Mouse (Mus musculus) T-helper 2 cell (primary cell): ENCODE data around the gene Tspan5.

Experiments
- in situ Hi-C: fragments of 300-600 bp; cut with MboI, MseI; formaldehyde crosslinking; loops from one replicate; pipeline ENCODE4 v1.15.1; 2025; ENCODE audit warnings: high pct_unique_total_duplicates

Tspan5 gene

DNA sequence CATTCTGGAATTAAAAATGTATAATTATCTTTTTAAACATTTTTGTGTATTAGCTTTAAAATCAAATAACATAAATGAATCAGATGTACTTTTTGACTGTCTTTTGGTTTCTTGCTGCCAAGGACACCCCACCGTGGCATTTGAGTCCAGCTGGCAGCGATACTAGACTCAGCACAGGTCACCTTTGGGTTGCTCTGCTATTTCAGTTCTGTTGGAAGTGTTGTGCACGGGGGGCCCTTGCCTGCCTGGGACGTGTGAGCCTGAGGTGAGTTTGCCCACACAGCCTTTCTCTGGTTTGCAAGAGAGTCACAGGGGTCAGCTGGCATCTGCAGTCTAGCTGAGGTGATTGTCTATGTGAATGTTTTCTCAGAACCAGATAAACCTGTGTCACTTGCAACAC, 65.8 kb downstream of the Tspan5 start:
- in situ Hi-C loops: no loop called here

DNA sequence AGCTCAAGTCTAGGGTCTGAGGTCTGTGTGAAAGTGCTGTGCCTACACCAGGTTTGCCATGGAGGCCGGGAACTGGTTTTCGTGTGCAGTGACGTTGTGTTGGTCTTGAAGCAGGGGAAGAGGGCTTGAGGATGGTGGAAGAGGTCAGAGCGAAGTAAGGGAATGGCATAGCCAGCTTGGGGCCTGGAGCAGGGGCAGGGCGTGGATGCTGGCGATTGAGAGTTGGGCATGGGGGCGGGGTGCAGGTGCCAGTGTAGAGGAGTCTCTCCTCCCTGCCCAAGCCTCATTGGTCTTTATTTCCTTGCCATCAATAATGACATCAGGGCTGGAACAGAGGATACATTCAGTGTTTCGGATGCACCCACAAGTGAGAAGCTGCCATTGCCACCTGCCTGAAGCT, 67.5 kb downstream of the Tspan5 start:
- in situ Hi-C loops: no loop called here

DNA sequence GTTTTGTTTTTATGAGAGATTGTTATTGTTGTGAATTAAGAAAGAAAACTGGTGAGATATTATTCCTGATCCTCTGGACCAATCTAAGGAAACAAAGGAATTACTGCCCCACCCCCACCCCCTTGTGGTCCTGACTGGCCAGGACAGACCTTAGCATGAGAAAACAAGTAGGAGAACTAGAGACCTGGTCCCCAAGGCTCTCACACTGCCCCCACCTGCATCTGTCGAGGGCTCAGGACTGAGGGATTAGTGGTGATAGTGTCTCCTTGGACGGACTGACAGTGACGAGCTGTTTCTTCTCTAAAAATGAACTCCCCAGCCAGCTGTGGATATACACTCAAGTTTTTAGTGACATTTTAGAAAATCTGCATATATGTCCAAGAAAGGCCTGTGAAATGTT, 70.6 kb downstream of the Tspan5 start:
- in situ Hi-C loops: no loop called here

DNA sequence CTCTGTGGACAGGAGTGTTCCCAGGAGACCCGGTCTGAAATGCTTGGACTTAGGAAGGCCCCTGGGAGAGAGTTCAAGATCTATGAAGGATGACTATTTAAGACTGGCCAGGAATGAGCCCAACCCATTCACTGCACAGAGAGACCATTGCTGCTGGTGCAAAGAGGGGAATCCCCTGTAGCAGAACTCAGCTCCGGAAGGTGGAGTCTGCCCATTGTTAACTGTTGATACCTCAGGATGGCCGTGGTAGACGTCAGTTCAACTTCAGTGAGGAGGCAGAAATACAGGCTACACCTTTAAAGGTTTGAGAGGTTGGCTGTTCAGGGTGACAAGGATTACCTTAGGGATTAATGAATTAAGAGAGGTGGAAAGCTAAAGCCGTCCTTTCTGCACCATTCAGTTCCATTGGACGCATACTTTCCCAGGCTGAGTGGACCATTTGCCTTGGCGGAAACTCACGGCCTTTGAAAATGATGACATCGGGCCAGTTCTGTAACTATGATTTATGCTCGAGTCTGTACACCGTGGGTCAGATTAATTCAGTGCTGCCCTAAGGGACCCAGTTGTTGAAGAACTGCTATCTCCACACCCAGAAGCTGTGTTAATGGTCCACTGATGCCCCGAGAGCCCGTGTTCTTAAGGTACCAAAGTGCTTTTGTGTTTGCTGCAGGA, 71.3 kb downstream of the Tspan5 start:
- in situ Hi-C loops: no loop called here

DNA sequence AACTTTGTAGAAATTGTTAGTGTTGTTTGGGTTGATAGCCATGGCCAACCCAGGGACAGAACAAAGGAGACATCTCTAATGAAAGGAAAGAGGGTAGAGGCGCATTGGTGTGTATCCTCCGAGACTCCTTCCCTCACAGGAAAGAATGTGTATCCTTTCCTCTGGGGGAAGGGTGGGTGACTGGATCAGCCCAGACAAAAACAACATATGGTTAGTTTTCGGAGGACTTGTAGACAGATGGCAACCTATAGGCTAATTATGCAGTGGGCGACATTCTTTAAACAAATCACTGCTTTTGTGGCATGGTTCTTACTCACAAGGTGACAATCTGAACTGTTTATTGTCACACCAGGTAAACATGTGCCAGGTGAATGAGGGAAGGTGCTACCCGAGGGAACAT, 72.5 kb downstream of the Tspan5 start:
- in situ Hi-C loops: no loop called here

DNA sequence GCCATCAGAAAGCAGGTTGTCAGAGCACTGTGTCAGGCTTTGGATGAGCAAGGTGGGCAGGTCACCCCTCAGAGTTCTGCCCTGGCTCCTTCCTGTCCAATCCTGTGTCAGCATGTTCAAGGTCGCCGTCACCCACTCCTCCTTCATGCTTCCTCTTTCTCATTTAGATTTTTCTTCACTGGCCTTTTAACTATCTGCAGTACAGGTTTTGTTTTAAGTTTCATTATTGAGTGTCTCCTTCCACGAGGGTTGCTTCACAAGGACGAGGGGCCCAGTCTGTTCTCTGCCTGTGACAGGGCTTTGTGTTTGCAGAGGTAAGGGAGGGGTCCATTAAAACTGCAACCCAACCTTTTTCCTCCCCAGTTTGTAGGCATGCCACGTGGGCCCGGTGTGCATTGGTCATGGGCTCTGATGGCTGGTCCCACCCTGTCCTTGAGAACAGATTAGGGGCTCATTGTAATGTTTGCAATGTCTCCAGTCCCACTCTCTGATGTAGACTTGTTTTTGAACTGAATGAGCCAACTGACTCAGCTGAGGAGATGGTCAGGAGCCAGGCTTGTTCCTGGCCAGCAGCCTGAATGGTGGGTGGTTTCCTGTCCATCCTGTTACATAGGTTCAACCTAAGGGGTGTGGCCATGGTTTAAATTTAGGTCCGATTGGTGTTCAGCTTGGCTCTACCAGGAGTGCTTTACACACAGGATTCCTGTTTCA, 73.3 kb downstream of the Tspan5 start:
- in situ Hi-C loops: no loop called here

DNA sequence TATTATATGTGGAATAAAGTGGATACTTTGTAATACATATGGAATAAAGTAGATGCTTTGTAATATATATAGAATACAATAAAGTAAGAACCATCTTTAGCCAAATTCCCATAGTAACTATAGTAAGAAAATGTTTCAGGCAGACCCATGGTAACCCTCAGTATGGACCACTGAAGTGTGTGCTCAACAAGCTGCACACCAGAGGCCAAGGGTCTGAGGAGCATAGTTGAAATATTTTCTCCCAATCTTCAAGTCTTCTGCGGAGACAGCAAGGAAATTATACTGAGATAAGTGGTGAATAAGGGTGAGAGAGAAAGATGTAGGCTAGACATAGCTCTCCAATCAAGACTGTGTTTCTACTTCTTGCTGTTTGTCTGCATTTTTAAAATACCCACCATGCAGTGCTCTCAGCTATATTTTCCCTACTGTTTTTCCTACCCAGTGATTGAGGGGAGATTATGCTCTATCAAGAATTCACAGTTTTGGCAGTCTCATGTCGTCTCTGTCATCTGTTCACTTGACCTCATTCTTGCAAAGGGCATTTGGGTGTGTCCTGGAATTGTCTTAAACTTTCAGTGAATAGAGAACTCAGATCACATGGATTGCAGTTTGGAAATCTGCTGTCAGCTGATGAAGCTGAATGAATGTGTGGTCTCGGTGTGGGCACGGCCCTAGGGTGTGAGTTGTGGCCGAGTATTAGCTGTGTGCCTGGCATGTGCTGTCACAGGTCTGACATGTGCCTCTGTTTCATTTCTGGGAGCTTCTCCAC, 75.1 kb downstream of the Tspan5 start:
- in situ Hi-C loops: no loop called here

DNA sequence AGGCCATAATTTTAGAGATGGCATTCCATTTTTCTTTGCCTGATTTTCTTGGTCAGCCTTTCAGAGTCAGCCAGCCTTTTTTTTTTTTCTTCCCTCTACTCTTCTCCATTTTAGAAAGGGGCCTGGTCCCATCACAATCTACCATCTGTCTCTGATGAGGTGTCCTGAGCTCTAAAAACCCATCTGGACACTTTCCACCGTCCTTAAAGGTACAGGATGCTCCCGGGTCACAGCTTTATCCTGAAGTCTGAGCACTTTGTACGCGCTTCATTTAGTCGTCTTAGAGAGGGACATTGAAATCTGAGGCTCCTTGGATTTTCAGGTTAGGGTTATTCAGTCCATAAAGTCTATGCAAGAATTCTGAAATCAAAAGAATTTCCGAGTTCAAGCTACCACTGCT, 77.9 kb downstream of the Tspan5 start:
- in situ Hi-C loops: no loop called here

DNA sequence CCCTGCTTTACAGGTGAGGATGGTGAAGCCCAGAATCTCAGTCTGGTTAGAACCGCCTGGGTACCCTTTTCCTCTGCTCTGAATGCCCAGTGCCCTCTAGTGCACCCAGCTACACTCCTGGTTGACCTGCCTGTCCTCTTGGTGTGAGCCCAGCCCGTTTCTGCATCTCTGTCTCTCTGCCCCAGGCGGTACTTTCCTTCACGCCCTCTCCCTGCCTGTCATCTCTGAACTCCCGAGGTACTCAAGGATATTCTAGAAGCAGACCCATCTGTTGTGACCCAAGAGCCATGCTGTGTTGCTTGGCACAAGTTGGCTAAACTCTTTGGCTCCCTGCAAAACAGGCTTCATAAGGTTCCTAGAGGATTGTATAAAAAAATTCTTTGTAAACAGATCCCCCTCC, 78.3 kb downstream of the Tspan5 start:
- in situ Hi-C loops: no loop called here

DNA sequence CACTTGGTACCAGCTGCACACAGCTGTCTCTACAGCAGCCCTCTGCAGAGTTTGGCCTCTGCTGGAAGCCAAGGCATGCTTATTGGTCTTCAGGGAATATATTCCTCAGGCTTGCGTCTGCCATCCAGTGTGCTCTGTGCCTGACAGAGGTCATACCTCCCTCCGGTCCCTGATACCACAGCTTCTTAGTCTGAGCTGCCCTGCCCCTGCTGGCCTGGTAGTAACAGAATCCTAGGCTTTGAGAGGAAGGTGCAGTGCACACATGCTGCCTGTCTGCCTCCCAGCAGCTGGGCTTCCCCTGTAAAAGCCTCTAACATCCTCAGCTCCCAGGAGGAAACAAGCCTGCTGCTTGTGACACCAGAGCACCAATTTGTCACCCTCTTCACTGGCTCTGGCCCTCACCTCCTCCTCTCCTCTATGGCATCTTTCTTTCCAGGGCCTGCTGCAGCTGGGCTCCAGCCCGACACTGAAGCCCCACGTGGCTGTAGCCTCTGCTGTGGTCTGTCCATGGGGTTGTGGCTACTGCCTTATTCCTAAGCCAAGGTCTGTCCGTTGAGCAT, 80.0 kb downstream of the Tspan5 start:
- in situ Hi-C loops: no loop called here

DNA sequence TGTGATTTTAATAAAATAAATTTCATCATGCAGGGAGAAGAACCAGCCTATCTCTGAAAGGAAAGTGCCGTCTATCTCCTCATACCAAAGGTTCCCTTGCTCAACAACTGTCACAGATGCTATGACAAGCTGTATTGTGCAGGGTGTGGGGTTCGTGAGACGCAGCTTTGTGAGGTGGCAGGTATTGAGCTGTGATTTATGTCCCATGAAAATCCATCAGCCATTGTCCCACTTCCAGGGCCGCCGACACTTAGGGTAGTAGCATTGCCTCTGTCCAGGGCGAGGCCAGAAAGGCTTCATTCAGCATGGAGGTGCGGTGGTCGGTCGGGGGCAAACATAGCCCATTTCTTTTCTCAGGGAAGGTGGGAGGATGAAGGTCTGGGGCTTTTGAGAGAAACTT, 81.9 kb downstream of the Tspan5 start:
- in situ Hi-C loops: no loop called here

DNA sequence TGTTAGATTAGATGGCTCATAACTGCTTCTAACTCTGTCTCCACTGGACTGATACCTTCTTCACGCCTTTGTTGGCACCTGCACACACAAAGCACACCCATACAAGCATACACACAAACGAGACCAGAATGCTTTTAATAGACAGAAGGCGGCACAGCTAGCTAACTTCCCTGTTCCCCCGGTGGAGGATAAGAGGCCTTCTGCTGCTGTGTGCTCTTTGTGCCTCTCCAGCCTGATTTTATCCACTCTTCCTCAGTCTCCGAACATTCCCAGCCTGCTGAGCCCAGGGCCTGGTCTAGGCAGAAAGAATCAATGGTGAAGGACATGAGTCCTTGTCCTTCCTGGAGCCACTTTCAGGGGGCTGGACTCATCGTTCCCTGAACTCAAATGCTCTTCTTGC, 83.3 kb downstream of the Tspan5 start:
- in situ Hi-C loops: no loop called here

DNA sequence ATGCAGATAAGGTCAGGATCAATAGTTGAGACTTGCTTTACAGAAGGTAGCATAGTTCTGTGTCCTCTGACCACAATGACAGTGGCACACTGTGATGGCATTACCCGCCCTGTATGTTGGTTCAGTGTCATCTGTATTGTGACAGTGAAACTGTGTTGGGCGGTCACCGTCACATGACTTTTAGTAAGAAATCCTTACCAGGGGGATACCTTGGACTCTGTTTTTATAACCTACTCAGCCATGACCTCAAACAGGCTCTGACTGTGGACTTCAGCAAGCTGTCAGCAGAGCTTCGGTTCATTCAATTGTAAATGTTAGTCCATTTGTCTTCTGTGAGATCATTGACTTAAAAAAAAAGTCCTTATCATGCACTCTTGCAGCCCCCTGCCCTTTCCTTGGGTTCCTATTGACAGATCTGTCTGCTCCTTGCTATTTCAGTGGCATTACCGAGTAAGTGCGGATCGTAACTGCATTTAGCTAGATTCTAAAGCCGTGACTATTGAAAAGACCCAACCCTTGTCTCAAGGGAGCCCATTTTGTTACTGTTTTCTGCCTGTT, 84.3 kb downstream of the Tspan5 start:
- in situ Hi-C loops: no loop called here

DNA sequence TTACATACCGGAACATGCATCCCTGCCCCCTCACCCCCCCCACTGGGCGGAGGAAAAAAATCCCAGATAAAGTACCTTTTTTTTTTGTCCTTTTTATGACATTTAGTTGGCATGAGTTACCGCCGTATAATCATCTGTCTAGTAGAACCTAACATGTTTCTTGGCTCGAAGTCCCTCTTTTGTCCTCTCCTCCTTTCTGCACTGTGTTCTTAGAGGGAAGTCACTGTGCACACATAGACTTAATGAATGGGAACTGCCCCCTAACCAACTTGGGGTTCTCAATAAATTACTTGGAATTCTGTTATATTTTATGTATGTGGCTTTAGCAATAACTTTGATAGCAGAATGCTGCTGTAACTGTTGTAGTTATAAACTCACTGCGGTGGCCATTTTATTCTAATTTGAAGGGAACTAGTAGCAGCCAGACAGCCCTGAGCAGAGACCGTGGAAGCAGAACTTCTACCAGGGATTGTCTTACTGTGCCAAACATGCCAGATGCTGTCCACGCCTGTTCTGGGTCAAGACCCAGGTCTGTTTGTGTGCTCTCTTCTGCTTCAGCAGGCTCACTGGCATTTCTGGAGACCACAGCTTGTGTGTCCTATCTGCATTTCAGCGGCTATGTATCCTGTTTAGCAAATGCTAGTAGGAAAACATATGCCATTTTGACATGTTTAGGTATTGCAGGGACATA, 91.0 kb downstream of the Tspan5 start:
- in situ Hi-C loops: no loop called here

DNA sequence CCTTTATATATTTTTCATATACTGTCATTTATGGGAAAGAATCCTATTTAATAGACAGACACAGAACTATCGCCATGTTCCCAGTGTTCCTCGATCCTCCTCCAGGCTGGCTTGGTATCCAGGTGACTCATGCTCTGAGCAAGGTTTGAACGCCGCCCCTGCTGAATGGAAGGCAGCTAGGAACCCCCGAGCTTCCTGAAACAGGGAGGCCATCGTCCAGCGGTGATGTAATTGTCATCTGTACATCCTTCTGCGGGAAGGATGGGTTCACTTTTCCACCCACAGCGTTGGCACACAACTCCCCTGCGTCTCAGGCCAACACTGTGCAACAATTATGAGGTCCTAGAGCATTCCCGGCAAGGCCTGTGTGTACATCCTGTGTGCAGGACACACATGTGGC, 92.2 kb downstream of the Tspan5 start:
- in situ Hi-C loops: no loop called here

DNA sequence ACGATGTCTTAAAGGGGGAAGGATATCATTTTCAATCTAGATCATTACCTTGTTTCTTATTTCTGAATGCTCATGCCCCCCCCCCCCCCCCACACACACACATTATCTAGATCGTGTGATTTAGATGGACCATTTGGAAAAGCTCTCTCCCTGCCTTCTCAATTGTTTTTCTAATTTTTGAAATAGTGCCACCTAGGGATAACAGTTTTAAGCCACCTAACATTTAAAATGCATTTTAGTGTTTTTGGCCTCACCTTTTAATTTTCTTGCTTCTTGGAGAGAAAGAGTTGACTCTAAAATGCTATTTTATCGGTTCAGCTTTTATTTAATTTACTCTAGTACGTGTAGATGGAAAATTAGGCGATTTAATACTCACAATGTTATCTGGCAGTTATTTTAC, 94.9 kb downstream of the Tspan5 start:
- in situ Hi-C loops: no loop called here

DNA sequence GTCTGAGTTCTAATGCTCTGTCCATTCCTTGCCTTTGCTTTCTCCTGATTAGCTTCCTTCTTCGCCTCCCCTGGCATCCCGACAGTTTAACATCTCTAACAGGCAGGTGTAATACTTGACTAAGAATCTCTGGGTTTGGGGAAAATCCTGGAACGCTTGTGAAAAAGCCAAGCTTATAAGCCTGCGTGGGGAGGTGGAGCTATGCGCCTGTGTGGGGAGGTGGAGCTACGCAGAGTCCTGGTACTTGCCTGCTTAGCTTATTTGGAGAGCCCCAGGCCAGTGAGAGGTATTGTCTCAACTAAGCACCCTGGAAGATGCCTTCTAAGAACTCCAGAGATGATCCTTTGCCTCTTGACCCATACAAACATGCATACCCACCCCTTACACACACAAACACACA, 95.7 kb downstream of the Tspan5 start:
- in situ Hi-C loops: no loop called here

DNA sequence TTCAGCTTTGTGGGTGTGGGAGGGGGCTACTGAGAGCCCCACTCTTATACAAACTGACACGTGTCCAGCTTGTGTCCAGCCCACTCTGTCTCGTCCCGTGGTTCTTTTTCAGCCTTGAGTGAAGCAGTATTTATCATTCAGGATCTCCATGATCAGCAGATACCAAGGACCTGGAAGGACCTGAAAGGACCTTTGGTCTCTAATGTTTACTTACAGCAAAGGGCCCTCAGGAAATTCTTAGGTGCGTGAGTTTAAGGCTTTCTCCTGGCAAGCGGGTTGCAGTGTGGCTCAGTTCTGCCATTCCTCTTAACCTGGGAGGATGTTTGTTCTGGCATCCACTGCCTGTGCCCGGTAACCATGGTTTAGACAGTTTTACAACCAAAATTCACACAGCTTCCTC, 97.7 kb downstream of the Tspan5 start:
- in situ Hi-C loops: no loop called here

DNA sequence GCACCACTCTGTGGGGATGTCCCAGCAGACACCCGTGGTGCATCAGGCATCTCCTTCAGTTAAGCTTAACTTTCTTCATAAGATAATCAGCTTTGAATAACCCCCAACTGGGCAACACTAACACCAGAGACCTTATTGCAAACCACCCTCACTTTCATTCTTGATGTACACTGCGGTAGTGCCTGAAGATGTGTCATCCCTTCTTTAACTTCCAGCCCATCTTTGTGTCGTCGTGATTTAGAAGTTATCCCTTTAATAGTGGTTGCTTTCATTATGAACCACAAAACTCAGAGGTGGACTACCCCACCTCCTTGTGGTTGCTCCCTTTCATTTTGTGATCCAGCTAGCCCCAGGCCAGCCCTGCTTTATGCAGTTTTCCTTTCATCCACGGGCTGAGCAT, 99.3 kb downstream of the Tspan5 start:
- in situ Hi-C loops: no loop called here

DNA sequence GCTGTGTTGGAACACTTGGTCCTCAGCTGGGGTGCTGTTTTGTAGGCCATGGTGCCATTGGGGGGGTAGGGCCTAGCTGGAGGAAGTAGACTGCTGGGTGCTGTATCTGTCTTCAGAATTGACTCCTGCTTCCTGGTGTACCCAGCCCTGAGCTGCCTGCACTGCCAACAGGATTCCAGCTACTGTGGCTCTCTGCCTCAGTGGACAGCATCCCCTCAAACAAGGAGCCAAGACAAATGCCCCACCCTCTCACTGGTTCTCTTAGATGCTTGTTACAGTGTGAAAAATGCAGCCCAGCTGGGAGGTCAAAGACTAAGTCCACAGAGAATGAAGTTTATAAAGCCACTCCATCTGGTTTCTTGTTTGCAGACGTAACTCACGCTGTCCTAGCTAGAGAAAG, 101.2 kb downstream of the Tspan5 start:
- in situ Hi-C loops: no loop called here

DNA sequence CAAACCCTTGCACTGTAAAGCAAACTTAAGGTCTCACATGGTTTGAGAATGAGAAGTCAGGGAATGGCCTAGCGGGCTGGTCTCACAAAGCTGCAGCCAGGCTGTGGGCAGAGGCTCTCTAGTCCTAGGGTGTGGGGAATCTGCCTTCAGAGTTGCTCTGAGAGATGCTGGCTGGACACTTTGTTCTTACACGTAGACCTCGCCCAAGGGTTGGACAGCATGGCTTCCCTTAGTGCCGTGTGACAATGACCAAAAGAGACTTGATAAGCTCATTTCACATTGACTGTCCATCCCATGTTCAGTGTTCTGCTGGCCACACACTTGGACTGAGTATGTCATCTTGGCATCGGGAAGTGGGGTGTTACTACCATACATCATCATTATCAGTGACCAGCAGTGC, 101.6 kb downstream of the Tspan5 start:
- in situ Hi-C loops: no loop called here

DNA sequence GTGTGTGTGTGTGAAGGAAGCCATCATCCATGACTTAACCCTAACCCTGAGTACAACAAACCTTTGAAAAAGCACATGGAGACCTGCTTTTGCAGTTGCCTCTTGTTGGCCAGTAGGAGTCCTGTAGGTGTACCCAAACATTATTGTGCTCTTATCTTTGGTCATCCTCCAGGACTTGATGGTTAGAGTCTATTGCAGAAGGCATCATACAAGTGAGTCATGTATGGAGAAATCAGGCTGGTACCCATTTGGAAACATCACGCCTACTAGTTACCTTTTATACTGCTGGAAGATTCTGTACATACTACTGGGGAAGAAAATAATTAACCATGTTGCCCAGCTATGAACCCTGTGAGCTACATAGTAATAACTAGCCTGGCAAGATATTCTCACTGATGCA, 103.8 kb downstream of the Tspan5 start:
- in situ Hi-C loops: no loop called here
